Mouse (Mus musculus): Measurements from ENCODE around the gene Eef1a2. TPM values are rescaled to one million over a fixed set of nuclear protein-coding genes. Genes with fewer than 3 reads are reported as not detected.

Gene Eef1a2
- polyA plus RNA-seq, 1 experiment from 2014 or later: 13.2 TPM

- H3K36me3 ChIP-seq: peaks cover under 1% of the 10 kb centered on the region; the same call in 1 of the 2 replicates
- ATAC-seq (replicated peaks; ENCODE audit: insufficient number of reproducible peaks, insufficient read depth, low FRiP score, low read depth): no peak
- peaks cover 54% of the 10 kb centered on the region for H3K4me1 ChIP-seq (replicated peaks)
- H3K9me3 ChIP-seq (replicated peaks): no peaks in the 10 kb centered on the region
- peaks cover 25% of the 10 kb centered on the region for H3K27me3 ChIP-seq
- peak overlapping the region; percentile 85 for H3K27ac ChIP-seq
- H3K4me3 ChIP-seq: no peak overlapping the region
- 86% methylated on average over 2 of the region's 2 CpGs for WGBS
- no peak overlapping the region for H3K9ac ChIP-seq
- peak overlapping the region; percentile 50 for H3K4me2 ChIP-seq
Observed at GRCm38 (mm10) chr2:181158471-181158870, 1.7 kb upstream of the Eef1a2 start.

DNA sequence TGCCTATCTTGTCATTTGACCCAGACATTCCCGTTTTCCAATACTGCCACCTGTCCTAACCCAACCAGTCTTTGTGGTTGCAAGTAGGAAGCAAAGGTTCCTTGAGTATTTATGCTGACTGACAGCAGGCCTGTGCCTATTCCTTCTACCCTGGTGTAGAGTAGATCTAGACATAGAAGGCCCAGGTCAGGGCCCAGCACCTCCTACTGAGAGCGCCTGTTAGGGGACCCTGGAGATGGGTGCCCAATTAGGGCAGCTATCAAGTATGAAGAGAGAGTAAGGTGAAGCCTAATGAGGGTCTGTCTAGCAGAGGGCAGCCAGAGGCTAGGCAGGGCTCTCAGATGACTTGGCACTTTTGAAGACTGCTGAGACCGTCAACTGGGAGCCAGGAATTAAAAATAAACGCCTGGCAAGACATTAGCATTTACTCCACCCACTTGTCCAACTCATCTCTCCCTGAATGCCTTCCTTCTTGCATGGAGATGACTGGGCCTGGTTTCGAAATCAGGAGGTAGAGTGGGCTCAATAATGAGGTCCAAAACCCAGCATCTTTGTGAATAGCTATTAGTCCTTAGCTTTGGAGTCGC, 995 bp upstream of the Eef1a2 start:
- peaks cover 59% of the 10 kb centered on the region for H3K4me1 ChIP-seq (replicated peaks)
- H3K27ac ChIP-seq: peak overlapping the region; percentile 85
- H3K9ac ChIP-seq: no peak overlapping the region
- peaks cover 7% of the 10 kb centered on the region; the same call in 1 of the 2 replicates for H3K36me3 ChIP-seq
- H3K27me3 ChIP-seq: peaks cover 26% of the 10 kb centered on the region
- ATAC-seq (replicated peaks; ENCODE audit: insufficient number of reproducible peaks, insufficient read depth, low FRiP score, low read depth): no peak
- 58% methylated on average over 6 of the region's 6 CpGs for WGBS
- H3K9me3 ChIP-seq (replicated peaks): no peaks in the 10 kb centered on the region
- no peak overlapping the region for H3K4me3 ChIP-seq
- no peak overlapping the region for H3K4me2 ChIP-seq

DNA sequence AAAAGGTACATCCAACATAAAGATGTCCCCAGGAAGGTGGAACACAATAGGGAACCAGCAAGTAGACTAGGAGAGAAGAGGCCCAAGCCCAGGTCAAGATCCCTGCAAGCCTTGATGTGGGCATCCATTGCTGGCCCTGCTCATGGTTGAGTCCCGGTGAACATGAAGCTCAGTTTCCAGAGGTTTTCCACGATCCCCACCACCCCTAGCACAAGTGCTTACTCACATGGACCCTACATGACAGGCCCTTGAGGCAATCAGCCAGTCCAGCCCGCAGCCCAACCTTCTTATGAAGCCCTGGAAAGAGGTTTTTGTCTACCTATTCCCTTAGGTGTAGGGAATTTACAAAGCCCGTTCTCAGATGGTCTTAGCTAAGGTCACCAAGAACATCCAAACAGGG, 366 bp upstream of the Eef1a2 start:
- no peak for ATAC-seq (replicated peaks; ENCODE audit: insufficient number of reproducible peaks, insufficient read depth, low FRiP score, low read depth)
- Histone ChIP-seq H3K9me3 (replicated peaks) (no peaks in the 10 kb centered on the region), H3K9ac (peak overlapping the region; percentile 70), H3K27ac (peak overlapping the region; percentile 85), H3K27me3 (peaks cover 31% of the 10 kb centered on the region), H3K36me3 (peaks cover 12% of the 10 kb centered on the region; the same call in 1 of the 2 replicates), H3K4me2 (peak overlapping the region; percentile 62), H3K4me3 (peak overlapping the region; percentile 61), H3K4me1 (replicated peaks) (peaks cover 59% of the 10 kb centered on the region)
- WGBS: 72% methylated on average over 4 of the region's 4 CpGs

- H3K36me3 ChIP-seq: peaks cover 16% of the 10 kb centered on the region; the same call in 1 of the 2 replicates
- peak overlapping the region; percentile 61 for H3K4me3 ChIP-seq
- ATAC-seq (replicated peaks; ENCODE audit: insufficient number of reproducible peaks, insufficient read depth, low FRiP score, low read depth): no peak
- peak overlapping the region; percentile 85 for H3K27ac ChIP-seq
- WGBS: 48% methylated on average over 4 of the region's 4 CpGs
- H3K9me3 ChIP-seq (replicated peaks): no peaks in the 10 kb centered on the region
- H3K4me2 ChIP-seq: peak overlapping the region; percentile 62
- H3K9ac ChIP-seq: peak overlapping the region; percentile 70
- peaks cover 34% of the 10 kb centered on the region for H3K27me3 ChIP-seq
- peaks cover 59% of the 10 kb centered on the region for H3K4me1 ChIP-seq (replicated peaks)
Observed at GRCm38 (mm10) chr2:181155801-181156200, 1.0 kb downstream of the Eef1a2 start.

GRCm38 (mm10) chr2:181154831-181155415, 1.9 kb downstream of the Eef1a2 start:
- H3K9ac ChIP-seq: peak overlapping the region; percentile 70
- H3K9me3 ChIP-seq (replicated peaks): no peaks in the 10 kb centered on the region
- peaks cover 24% of the 10 kb centered on the region; the same call in 1 of the 2 replicates for H3K36me3 ChIP-seq
- 58% methylated on average over 8 of the region's 8 CpGs for WGBS
- H3K27me3 ChIP-seq: peaks cover 34% of the 10 kb centered on the region
- peaks cover 56% of the 10 kb centered on the region for H3K4me1 ChIP-seq (replicated peaks)
- H3K4me2 ChIP-seq: peak overlapping the region; percentile 62
- peak overlapping the region; percentile 61 for H3K4me3 ChIP-seq
- peak; percentile 41 for ATAC-seq (replicated peaks; ENCODE audit: insufficient number of reproducible peaks, insufficient read depth, low FRiP score, low read depth)
- peak overlapping the region; percentile 85 for H3K27ac ChIP-seq

- ATAC-seq (replicated peaks; ENCODE audit: insufficient number of reproducible peaks, insufficient read depth, low FRiP score, low read depth): no peak
- Histone ChIP-seq H3K9me3 (replicated peaks) (no peaks in the 10 kb centered on the region), H3K4me1 (replicated peaks) (peaks cover 52% of the 10 kb centered on the region), H3K9ac (no peak overlapping the region), H3K27ac (peak overlapping the region; percentile 85), H3K4me3 (peak overlapping the region; percentile 61), H3K27me3 (peaks cover 40% of the 10 kb centered on the region), H3K36me3 (peaks cover 28% of the 10 kb centered on the region; the same call in 1 of the 2 replicates), H3K4me2 (peak overlapping the region; percentile 62)
- WGBS: 65% methylated on average over 3 of the region's 3 CpGs
Observed at GRCm38 (mm10) chr2:181154361-181154760, 2.5 kb downstream of the Eef1a2 start.

DNA sequence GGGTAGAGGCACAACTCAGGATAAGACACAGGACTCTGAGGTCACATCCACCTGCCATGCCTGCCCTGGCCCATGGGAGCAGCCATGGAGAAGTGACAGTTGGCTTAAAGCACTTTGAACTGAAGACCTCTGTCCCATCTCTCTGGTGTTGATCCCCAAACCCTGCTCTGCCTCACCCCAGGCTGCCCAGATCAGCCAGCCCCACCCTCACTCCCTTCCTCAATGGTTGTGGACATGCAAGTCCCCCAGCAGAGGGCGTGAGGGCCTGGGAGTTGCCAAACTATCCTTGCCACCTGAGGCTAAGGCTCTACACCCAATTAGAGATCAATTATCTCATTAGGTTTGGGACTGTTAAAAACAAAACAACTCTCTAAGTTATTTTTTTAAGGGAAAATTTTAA, 3.0 kb downstream of the Eef1a2 start:
- WGBS: 15% methylated on average over 1 of the region's 1 CpGs
- H3K4me1 ChIP-seq (replicated peaks): peaks cover 49% of the 10 kb centered on the region
- H3K4me2 ChIP-seq: peak overlapping the region; percentile 62; the same call in 1 of the 2 replicates
- H3K36me3 ChIP-seq: peaks cover 28% of the 10 kb centered on the region; the same call in 1 of the 2 replicates
- no peak overlapping the region for H3K4me3 ChIP-seq
- no peak for ATAC-seq (replicated peaks; ENCODE audit: insufficient number of reproducible peaks, insufficient read depth, low FRiP score, low read depth)
- no peak overlapping the region for H3K27ac ChIP-seq
- H3K9me3 ChIP-seq (replicated peaks): no peaks in the 10 kb centered on the region
- peaks cover 45% of the 10 kb centered on the region for H3K27me3 ChIP-seq
- H3K9ac ChIP-seq: no peak overlapping the region

DNA sequence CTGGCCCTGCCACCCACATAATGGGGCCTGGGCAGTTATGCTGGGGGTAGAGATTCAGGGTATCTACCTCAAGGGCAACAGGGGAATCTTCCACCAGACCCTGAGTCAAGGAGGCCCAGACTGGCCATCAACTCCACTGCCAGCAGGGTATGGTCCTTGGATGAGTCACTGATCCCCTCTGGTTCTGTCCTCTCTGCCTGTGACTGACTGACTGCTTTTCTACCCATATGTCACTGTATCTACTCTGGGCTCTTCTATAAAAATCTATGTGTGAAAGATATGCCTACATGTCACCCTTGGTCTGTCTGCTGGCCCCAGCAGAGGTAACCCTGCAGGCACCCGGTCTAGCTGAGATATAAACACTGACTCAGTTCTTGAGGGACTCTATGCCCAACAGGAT, 3.7 kb downstream of the Eef1a2 start:
- 83% methylated on average over 1 of the region's 1 CpGs for WGBS
- no peak for ATAC-seq (replicated peaks; ENCODE audit: insufficient number of reproducible peaks, insufficient read depth, low FRiP score, low read depth)
- Histone ChIP-seq H3K4me3 (no peak overlapping the region), H3K9ac (no peak overlapping the region), H3K4me1 (replicated peaks) (peaks cover 49% of the 10 kb centered on the region), H3K27ac (no peak overlapping the region), H3K4me2 (no peak overlapping the region), H3K27me3 (peaks cover 50% of the 10 kb centered on the region), H3K36me3 (peaks cover 28% of the 10 kb centered on the region; the same call in 1 of the 2 replicates), H3K9me3 (replicated peaks) (no peaks in the 10 kb centered on the region)

DNA sequence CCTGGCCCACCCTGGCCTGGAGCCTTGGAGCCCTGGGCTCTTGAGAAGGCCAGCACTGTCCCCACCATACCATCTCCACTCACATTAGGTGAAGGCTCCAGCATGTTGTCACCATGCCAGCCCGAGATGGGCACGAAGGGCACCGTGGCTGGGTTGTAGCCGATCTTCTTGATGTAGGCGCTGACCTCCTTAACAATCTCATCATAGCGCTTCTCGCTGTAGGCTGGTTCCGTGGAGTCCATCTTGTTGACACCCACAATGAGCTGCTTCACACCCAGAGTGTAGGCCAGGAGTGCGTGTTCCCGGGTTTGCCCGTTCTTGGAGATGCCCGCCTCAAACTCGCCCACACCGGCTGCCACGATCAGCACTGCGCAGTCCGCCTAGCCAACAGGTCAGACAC, 4.1 kb downstream of the Eef1a2 start:
- no peak overlapping the region for H3K4me2 ChIP-seq
- WGBS: 91% methylated on average over 17 of the region's 17 CpGs
- no peak overlapping the region for H3K27ac ChIP-seq
- peaks cover 28% of the 10 kb centered on the region; the same call in 1 of the 2 replicates for H3K36me3 ChIP-seq
- peaks cover 48% of the 10 kb centered on the region for H3K4me1 ChIP-seq (replicated peaks)
- H3K4me3 ChIP-seq: no peak overlapping the region
- H3K9me3 ChIP-seq (replicated peaks): no peaks in the 10 kb centered on the region
- H3K9ac ChIP-seq: no peak overlapping the region
- H3K27me3 ChIP-seq: peaks cover 52% of the 10 kb centered on the region
- ATAC-seq (replicated peaks; ENCODE audit: insufficient number of reproducible peaks, insufficient read depth, low FRiP score, low read depth): no peak

- H3K9me3 ChIP-seq (replicated peaks): no peaks in the 10 kb centered on the region
- H3K4me1 ChIP-seq (replicated peaks): peaks cover 40% of the 10 kb centered on the region
- 67% methylated on average over 6 of the region's 6 CpGs for WGBS
- H3K9ac ChIP-seq: no peak overlapping the region
- H3K27ac ChIP-seq: no peak overlapping the region
- ATAC-seq (replicated peaks; ENCODE audit: insufficient number of reproducible peaks, insufficient read depth, low FRiP score, low read depth): no peak
- H3K27me3 ChIP-seq: peaks cover 46% of the 10 kb centered on the region
- peaks cover 28% of the 10 kb centered on the region; the same call in 1 of the 2 replicates for H3K36me3 ChIP-seq
- H3K4me3 ChIP-seq: no peak overlapping the region
- no peak overlapping the region for H3K4me2 ChIP-seq
Observed at GRCm38 (mm10) chr2:181150281-181150680, 6.5 kb downstream of the Eef1a2 start.

DNA sequence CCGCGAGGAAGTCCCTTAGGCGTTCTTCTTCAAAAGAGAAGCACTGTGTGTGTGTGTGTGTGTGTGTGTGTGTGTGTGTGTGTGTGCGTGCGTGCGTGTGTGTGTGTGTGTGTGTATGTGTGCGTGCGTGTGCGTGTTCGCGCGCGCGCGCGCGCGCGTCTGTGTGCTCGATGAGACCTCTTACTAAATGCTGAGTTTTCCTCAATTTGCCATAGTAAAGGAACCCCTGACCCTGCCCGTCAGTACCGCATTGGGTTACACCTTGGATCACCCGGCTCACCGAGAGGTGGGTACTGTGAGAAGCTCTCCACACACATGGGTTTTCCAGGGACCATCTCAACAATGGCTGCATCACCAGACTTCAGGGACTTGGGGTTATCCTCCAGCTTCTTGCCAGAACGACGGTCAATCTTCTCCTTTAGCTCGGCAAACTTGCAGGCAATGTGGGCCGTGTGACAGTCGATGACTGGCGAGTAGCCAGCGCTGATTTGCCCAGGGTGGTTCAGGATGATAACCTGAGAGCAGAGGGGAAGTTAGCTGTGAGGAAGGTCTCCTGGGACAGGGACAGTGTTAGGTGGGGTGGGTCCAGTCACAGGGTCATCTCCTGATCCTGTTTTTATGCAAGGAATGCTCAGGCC, 8.4 kb downstream of the Eef1a2 start:
- ATAC-seq (replicated peaks; ENCODE audit: insufficient number of reproducible peaks, insufficient read depth, low FRiP score, low read depth): no peak
- Histone ChIP-seq H3K9ac (no peak overlapping the region), H3K27ac (no peak overlapping the region), H3K4me2 (peak overlapping the region; percentile 75), H3K27me3 (peaks cover 51% of the 10 kb centered on the region), H3K4me3 (peak overlapping the region; percentile 46), H3K36me3 (peaks cover 27% of the 10 kb centered on the region; the same call in 1 of the 2 replicates), H3K4me1 (replicated peaks) (peaks cover 23% of the 10 kb centered on the region), H3K9me3 (replicated peaks) (no peaks in the 10 kb centered on the region)
- WGBS: 22% methylated on average over 31 of the region's 31 CpGs
